Mouse (Mus musculus) T-helper 1 cell (primary cell): ENCODE measurements around the gene Tbx3.

ENCODE experiments used
- in situ Hi-C: fragments of 300-600 bp; cut with MboI, MseI; formaldehyde crosslinking; loops from one replicate; pipeline ENCODE4 v1.15.1; 2025; ENCODE audit warnings: high pct_unique_total_duplicates

Gene Tbx3

DNA sequence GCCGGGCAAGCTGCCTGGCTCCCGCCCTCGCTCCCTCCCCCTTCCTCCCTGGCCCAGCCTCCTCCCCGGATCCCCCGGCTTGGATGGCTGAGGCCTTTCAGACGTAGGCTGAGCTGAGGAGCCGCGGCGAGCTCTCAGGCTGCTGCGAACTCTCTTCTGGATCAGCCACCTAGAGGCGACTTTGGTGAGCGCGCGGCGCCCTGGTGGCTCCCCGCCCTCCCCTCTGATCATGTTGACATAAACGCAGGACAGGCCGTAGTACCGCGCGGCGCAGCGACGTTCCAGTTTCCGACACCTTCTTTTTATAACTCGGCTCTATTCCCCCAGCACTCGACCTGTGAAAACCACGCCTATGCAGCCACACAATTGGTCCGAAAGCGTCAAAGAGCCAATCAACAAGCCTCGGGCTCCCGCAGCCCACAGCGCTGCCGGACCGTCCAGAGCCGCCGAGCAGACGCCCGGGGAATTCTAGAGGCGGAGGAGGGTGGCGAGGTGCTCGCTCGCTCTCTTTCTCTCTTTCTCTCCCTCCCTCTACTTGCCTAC, at the start of gene Tbx3:
Gene Tbx3 (plus strand): TSS at position 104 of the 543 bp plus-strand sequence.
- in situ Hi-C loops = no loop called here

GRCm38 (mm10) chr5:119622076-119622475, 48.4 kb upstream of the Tbx3 start:
- in situ Hi-C loops = no loop called here

GRCm38 (mm10) chr5:119624554-119624953, 45.9 kb upstream of the Tbx3 start:
- in situ Hi-C loops = no loop called here

DNA sequence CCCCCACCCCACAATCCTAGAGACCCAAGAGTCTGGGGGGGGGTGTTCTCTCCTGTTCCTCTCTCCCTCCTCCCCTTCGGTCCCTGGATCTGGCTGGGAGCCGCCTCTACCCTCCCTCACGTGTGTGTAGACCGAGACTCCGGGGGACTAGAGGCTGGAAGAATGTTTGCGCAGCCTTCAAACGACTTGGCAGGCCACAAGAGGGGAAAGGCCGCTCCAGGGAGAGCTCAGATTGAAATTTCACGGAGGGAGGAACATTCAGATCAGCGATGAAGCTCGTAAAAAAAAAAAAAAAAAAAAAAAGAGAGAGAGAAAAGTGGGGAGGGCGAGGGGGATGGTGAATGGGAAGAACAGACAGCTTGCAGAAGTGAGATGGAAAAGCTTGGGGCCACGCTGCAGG, 44.9 kb upstream of the Tbx3 start:
- in situ Hi-C loops = no loop called here

DNA sequence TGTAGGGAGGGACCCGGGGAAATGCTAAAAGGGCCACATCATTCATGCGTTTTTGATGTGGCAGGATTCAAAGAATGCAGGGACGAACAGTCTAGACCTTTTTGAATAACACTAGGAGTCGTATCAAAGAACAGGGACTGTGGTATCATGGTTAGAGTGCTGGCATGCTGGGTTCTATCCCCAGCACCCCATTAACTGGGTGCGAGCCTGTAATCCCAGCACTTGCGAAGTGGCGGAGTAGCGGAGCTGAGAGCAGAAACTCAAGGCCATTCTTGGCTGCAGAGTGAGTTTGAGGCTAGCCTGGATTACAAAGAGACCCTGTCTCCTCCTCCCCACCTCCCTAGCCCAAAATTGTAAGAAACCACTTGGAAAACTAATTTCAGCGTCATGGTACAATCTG, 44.3 kb upstream of the Tbx3 start:
- in situ Hi-C loops = no loop called here

DNA sequence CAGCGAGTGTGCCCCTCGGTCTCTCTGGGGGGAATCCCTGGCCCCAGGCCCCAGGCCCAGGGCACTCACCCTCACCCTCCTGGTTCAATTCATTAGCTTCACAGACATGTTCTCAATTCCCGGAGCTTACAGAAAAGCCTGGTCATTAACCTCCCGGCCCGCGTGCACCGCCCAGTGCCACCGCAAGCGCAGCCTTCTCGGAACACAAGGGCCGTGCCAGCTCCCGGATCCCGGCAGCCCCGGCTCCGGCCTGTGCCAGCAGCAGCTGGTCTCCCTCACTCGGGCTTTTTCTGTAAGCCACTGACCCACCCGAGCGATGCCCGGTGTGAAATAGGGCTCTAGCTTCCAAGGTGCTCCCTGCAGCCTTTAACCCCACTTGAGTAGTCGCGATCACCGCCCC, 43.8 kb upstream of the Tbx3 start:
- in situ Hi-C loops = no loop called here

- in situ Hi-C loops = no loop called here
Measured at GRCm38 (mm10) chr5:119628100-119628499, 42.4 kb upstream of the Tbx3 start.

GRCm38 (mm10) chr5:119628746-119629327, 41.6 kb upstream of the Tbx3 start:
- in situ Hi-C loops = no loop called here

DNA sequence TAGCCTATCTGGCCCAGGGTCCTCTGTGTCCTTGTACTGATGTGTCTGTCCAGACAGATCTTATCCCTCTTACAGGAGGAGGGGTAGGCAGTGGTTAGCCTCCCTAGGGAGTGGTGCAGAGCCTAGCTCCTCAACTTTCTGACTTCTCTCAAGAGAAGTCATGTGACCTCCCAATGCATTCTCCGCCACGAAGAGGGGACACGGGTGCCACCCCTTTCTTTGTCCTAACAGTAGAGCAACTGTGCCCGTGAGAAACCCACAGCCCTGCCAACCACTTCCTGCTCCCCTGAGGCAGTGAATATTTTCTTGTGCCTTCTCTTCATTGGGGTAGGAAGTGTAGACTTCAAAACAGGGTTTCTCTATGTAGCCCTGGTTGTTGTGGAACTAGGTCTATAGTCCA, 36.9 kb upstream of the Tbx3 start:
- in situ Hi-C loops = no loop called here

DNA sequence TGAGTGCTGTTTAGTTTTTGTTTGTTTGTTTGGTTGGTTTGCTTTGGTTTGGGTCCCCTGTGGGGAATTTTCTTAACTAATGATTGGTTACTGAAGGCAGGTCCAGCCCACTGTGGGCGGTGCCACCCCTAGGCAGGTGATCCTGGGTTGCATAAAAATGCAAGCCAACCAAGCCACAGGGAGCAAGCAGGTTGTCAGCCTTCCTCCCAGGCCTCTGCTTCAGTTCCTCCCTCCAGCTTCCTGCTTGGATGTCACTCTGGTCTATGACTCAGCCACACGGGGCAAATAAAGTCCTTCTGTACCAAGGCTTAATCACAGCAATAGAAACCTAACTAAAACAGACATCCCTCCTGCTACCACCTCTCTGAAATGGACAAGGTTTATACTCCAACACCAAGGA, 35.6 kb upstream of the Tbx3 start:
- in situ Hi-C loops = no loop called here

- in situ Hi-C loops = no loop called here
Measured at GRCm38 (mm10) chr5:119638300-119638699, 32.2 kb upstream of the Tbx3 start.

DNA sequence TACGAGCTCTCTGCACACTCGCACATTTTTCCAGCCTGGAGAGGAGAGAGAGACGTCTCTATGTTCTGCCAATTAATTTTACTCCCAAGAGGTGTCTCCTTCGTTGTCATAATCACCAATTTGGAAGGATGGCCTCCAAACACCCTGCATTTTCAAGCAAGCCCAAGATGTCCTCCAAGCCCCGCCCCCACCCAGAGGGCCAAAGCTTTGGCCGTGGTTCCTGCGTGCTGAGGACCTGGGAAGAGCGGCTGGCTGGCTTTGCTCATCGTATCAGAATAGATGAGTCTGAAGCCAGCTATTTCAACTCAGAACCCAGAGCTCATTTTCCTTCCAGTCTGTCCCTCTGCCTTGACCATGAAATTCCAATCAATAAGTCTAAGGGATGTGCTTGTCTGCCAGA, 29.4 kb upstream of the Tbx3 start:
- in situ Hi-C loops = no loop called here

GRCm38 (mm10) chr5:119641714-119642113, 28.8 kb upstream of the Tbx3 start:
- in situ Hi-C loops = no loop called here

- in situ Hi-C loops = no loop called here
Measured at GRCm38 (mm10) chr5:119646965-119647364, 23.5 kb upstream of the Tbx3 start.

DNA sequence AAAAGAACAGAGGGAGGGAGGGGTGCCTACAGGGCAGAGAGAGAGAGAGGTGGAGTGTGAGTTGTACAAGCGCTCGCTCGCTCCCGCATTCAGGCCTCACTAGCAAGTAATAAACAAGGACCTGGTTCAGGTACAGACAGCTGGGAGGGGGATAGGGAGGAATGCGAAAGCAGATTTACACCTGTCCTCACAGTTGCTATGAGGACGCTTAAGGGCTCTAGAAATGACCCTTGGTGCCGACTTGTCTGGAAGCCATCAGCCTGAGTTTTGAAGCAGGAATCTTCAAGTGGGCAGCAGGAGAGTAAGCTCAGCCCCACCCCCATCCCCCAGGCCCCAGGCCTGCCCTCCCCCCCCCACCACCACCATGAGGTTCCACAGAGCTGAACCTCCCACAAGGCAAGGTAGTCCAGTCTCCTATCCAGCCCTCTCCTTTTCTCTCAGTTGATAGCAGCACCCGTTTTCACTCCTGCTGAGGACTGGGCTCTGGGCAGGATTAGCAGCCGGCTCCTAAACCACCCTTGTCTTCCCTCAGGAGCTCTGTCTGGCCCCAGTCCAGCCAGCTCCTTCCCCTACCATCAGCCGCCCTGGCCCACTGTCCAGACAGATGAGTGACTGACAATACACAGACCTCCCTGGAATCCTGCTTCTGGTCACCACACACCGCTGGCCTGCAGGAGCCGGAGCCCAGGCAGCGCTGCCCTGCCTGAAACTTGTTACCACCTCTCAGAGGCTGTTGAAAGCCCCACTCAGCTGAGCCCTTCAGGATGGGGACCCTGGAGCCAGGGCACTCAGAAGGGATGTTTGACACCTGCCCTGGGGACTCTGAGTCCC, 19.1 kb upstream of the Tbx3 start:
- in situ Hi-C loops = loop anchor here (5.0 kb wide), 1 partner anchor 36 kb away; no protein-coding TSS in a partner anchor

- in situ Hi-C loops = no loop called here
Measured at GRCm38 (mm10) chr5:119656354-119656753, 14.1 kb upstream of the Tbx3 start.

DNA sequence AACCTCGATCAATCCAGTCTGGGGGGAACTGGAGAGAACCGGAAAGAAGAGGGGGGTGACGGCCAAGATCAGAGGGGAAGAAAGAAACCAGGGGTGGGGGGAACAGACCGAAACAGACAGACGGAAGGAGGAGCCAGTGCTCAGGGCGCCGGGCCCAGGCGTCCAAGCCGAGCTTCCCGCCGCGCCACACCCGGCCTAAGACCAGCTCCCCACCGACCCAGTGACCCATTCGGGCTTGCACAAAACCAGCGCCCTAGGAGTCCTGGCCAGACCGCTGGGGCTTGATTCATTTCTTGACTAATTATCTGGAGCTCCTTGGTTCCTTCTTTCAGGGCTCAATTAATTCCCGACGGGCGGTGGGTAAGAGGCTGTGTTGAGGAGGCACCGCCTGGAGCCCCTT, 13.6 kb upstream of the Tbx3 start:
- in situ Hi-C loops = no loop called here

GRCm38 (mm10) chr5:119657362-119657761, 13.1 kb upstream of the Tbx3 start:
- in situ Hi-C loops = no loop called here

DNA sequence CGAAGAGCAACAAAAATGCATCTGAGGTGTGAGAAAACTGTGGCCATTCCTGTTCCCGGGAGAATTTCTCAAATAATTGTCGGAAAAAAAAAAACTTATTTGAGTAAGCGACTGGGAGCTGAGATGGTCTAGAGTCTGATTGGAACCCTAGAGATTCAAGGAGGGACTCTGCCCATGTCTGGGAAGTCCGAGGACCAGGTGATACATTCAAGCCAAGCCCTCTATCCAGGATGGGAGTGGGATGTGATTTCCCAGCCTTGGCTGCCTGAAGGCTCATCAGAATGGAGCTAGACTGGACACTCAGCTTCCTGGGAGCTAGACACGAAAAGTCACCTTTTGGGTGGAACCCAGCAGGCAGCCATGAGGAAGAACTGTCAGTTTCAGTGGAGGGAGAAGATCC, 12.7 kb upstream of the Tbx3 start:
- in situ Hi-C loops = no loop called here

DNA sequence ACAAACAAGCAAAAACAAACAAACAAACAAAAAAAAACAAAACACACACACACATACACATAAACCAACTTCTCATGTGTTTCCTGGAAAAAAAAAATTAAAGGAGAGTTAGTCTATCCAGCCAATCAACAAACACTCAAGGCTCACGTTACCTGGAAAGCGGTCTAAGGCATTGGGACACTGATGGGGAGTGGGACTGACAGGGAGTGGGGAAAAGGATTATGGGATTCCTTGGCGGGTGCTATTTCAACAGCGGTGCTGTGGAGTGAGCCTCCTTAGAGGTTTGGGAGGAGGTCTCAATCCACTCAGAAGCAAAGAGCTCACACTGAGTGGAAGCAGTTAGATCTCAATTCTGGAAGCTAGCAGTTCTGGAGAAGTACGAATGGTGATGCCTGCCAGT, 12.1 kb upstream of the Tbx3 start:
- in situ Hi-C loops = no loop called here

- in situ Hi-C loops = no loop called here
Measured at GRCm38 (mm10) chr5:119659041-119659440, 11.4 kb upstream of the Tbx3 start.

DNA sequence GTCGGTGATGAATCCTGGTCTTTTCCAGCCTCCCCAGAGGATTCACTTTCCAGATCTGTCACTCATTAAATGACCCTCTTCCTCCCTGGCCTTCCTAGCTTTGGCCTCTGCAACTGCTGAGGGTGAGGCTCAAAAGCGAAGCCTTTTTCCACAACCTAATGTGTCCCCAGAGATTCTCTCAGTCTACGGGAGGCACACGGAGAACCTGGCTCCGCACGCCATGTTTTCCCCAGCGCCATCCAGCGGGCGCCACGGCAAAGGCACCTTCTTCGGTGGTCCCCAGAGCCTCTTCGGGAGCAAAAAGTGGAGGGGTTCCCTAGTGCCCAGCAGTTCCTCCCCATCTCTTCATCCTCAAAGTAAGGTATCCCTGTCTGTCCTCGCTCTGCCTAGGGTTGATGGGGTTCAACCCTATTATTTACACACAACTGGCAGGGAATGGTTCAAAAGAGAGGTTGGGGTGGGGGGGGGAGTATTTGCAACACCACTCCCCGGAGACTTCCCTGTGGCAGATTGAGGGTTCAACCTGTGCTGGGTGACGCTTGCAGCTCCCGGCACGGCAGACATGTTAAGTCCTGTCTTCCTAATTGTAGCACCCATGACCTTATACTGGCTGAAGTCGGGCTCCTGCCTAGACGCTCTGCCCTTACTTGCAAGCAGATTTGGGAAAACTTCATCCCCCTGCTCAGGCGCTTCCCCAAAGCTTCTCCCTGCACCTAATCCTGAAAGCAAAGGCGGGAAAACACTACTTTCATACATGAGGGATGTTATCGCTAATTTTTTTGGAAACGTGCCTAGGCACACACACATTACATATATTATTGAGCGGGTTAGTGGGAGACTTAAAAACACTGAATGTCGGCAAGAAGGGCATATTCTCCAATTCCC, 9.7 kb upstream of the Tbx3 start:
- in situ Hi-C loops = no loop called here
